Mouse (Mus musculus) embryo, embryonic 9.5 days (tissue): ENCODE data around the gene Pck1.

ENCODE experiments used
- DNase-seq: peaks from one replicate; pipeline ENCODE4 v3.0.0-alpha.2; 2017; ENCODE audit errors: extremely low spot score

Pck1 gene

DNA sequence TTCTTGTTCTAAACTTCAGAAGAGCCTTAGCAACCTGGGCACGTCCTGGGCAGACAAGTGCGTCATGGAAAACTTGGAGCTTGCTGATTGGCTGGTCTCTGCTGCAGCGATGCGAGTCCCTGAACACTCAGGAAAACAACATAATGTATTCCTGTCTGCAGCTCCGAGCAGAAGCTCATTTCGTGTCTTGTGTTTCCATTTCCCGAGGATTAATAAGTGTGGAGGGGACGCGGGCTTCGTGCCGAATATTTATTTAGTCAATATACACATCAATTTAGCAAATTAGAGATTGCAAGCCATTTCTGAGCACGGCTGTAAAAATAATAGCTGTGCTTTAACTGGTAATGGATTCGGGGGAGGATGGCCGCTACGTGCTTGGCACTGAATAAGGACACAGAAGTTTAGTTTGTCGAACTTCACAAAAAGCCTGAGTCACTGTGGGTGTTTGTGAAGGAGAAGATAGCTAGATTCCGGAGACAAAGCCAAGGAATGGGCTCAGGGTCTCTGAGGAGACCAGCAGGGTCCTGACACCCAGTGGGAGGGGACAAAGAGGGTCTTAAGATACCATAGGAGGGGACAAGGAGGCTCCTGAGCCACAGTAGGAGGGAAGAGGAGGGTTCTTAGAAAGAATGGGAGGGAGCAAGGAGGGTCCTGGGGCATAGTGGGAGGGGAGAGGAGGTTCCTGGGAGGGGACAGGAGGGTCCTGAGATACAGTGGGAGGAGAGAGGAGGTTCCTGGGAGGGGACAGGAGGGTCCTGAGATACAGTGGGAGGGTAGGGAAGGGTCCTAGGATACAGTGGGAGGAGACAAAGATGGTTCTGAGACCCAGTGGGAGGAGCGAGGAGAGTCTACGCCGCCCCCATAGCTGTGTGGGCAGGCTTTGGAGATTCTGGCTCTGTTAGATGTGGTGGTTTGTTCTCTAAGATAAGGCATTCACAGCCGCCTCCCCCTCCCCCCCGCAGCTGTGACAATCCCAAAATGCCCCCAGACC lies 21.0 kb downstream of the Pck1 start:
- peak; percentile 77 for DNase-seq

- DNase-seq: no peak
Observed at GRCm38 (mm10) chr2:173174569-173174968, 21.7 kb downstream of the Pck1 start.

- DNase-seq: no peak
Observed at GRCm38 (mm10) chr2:173175703-173176102, 22.9 kb downstream of the Pck1 start.

DNA sequence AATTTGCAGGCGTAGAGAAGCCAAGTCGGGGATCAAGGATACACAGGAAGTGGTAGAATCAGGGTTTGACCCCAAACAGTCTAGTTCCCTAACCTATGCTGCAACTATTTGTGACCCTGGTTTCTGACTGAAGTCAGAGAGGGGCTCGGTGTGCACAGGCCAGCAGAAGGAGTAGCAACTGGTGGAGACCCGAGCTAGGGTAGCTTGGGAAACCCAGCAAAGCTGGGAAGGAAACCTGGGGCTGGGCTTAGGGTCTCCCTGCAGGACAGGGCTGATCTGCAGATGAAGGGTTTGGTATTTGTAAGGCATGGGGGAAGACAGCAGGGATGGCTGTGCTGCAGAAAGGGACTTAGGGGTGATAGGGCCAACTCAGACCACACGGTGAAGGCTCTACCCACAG lies 24.6 kb downstream of the Pck1 start:
- no peak for DNase-seq

GRCm38 (mm10) chr2:173177951-173178350 lies 25.1 kb downstream of the Pck1 start:
- DNase-seq: no peak

DNA sequence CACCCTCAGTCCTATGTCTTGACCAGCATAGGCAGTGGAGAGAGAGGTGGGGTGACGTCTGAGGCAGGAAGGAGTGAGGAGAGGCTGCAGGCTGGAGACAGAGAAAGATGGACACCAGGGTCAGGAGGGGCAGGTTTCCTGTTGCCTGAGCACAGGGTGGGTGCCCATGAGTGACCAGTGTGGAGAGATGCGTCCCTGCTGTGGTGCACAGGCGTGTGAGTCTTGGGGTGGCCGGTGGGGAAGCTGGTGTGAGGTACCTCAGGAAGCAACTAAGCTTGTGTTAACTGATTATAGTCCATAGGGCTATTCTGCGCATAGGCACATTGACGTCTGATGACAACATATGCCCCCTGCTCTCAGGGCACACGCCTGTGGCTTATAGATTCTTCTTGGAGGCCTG lies 26.2 kb downstream of the Pck1 start:
- no peak for DNase-seq

DNA sequence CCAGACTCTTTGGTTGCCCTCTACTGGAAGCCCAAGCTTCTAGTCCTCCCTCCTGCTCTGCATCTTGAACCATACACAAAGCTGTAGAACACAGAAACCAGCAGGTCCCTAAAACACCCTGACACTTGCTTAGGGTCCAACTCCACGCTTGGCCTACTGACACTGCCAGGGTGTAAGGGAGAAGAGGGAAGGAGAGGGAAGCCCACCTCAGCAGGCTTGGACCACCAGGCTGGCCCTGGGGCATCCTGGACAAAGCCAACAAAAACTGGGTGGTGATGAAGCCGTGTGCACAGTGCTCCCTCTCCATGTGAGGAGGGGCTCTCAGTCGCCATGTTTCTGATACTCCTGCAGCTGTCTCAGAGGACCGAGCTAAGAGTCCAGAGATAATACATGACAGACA lies 27.2 kb downstream of the Pck1 start:
- DNase-seq: no peak

- no peak for DNase-seq
Observed at GRCm38 (mm10) chr2:173180721-173181388, 28.0 kb downstream of the Pck1 start.

- no peak for DNase-seq
Observed at GRCm38 (mm10) chr2:173181486-173181885, 28.6 kb downstream of the Pck1 start.

- DNase-seq: no peak
Observed at GRCm38 (mm10) chr2:173181901-173182300, 29.1 kb downstream of the Pck1 start.

DNA sequence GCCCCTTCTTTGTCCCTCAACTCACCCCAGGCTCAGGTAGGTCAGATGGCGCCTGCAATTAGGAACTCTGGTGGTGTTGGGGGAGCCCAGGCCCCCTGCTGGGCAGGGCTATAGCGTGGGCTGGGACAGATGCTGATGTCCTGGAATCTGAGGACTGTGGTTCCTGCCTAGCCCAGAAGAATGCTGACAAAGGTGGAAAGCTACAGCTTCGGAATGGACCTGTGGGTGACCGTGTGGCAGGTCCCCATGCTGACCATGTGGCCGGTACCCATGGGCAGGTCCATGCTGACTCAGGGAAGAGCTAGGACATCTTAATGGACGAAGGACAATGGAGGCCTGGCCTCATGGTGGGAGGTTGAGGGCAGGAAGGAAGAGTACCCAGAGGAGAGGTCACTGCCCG lies 29.9 kb downstream of the Pck1 start:
- no peak for DNase-seq

DNA sequence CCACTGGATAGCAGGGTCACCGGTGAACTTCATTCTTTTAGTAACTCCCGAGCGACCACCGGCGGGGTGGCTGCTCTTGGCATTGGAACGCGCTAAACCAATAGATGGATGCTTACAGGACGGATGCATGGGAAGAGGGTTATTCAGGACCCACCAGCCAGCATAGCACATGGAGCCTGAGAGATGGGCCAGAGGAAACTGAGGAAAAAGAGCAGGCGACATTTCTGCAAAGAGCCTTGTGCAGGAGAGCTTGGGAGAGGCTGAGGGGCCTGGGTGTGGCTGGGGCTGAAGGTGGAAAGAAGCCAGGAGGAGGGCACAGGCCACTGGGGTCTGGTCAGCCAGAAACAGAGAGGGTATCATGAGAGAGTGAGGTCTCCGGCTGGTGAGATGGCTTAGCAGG lies 30.5 kb downstream of the Pck1 start:
- DNase-seq: no peak

DNA sequence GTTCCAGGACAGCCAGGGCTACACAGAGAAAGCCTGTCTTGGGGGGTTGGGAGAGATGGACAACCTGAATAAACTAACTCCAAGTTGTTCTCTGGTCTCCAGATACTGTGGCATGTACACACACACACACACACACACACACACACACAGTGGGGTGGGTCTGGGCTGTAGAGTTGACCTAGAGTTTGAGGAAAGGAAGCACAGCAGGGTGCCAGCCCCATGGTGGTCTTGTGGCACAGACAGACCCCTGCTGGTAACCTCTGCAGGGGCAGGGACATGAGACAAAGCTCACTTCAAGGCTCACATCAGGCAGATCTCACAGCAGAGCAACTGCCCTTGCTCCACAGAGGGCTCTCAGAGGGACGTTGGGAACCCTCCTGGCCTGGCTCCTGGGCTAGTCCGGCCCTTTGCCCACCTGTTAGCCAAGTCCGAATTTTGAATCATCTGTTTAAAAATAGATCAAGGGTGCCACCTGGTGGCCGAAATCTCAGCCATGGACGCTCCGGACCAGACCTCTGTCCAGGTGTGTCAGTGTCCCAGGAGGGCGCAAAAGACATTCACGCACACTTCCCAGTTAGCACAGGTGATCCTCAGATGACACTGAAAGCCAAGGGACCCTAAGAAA lies 31.1 kb downstream of the Pck1 start:
- DNase-seq: peak; percentile 74

DNA sequence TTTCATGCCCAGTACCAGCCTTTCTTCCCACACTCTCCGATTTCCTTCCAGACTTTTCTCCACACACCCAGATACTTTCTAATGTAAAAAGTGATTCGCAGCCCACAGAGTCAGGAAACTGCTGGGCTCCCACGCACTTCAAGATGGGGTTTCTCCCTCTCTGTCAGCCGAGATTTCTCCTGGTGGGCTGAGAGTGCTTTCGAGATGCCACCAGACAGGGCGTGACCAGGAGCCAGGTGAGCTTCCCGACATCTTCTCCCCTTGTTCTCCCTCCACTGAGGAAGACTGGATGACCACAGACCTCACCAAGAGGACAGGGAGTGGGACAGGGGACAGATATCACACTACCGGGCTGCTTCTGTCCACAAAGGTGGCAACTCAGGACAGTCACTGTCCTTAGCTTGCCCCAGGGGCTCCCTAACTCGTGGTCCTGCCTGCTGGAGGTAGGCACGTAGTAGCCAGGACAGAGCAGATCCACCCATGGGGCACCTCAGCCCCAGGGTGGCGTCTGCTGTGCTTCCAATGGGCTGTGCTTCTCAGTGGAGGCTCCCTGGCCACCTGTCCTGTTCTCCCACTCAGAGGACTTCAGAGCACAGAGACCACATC lies 31.7 kb downstream of the Pck1 start:
- no peak for DNase-seq

- DNase-seq: no peak
Observed at GRCm38 (mm10) chr2:173185282-173185681, 32.4 kb downstream of the Pck1 start.

DNA sequence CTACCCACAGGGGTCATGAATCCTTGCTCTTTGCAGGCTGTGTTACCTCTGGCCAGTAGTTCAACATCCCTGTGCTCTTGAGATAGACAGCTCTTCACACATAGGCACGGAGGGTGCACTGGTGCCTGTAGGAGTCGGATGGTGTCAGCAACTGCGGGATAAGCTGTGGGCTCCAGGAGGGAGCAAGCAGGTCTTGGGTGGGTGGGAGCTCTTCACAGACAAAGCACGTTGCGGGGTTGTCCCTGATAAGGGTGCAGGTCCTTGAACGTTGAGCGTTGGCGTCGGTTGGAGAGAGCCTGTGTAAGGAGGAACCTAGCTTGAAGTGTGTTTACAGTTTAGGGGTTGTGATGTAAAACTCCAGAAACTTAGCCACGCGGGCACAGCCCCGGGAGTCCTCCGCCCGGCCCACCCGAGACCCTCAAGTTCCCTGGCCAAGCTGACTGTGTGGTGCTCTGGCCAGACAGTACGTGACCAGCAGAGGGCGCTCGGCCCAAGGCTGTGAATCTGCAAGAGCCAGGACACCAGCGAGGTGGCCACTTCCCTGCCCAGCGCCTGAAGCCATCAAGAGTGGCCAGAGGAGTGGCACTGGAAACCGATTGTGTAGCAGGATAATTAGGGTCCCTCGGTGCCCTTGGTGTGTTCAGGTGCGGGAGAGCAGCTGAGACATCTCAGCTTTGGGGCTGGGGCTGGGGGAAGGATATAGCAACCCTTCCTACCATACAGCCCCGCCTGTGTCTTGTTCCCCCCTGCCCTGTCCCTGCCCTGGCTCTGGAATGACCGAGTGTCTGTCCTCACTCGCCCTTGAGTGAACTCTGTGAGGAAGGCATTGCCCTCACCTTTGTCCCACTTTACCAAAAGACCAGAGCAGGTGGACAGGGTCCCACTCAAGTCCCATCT lies 33.4 kb downstream of the Pck1 start:
- peak; percentile 84 for DNase-seq

DNA sequence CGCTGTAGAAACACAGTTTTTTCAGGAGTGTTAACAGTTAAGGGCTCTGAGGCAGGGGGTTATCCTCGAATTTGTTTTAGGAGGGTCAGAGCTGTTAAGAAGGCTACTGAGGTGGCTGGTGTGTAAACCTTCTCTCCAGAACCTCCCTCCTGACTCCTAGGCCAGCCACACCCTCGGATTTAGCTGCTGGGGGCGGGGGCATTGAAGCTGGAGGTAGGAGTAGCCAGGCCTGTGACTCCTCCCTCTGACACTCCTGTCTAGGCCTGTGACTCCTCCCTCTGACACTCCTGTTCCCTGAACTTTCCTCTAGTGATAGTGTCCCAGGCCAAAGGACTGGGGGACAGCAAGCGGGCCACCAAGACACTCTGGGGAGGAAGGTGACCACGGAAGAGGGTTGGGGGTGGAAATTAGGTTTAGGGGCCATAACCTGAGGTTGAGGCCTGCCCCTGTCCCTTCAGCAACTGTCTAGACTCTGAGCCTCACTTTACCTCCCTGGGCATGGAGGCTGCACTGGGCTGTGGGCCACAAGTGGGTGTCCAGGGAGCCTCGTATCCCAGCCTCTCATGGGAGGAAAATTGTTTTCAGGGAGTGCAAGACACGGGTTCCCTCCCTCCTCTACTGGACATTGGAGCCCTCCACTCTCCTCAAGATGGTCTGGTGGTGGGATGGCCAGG lies 34.5 kb downstream of the Pck1 start:
- DNase-seq: no peak

- no peak for DNase-seq
Observed at GRCm38 (mm10) chr2:173194796-173195195, 41.9 kb downstream of the Pck1 start.

DNA sequence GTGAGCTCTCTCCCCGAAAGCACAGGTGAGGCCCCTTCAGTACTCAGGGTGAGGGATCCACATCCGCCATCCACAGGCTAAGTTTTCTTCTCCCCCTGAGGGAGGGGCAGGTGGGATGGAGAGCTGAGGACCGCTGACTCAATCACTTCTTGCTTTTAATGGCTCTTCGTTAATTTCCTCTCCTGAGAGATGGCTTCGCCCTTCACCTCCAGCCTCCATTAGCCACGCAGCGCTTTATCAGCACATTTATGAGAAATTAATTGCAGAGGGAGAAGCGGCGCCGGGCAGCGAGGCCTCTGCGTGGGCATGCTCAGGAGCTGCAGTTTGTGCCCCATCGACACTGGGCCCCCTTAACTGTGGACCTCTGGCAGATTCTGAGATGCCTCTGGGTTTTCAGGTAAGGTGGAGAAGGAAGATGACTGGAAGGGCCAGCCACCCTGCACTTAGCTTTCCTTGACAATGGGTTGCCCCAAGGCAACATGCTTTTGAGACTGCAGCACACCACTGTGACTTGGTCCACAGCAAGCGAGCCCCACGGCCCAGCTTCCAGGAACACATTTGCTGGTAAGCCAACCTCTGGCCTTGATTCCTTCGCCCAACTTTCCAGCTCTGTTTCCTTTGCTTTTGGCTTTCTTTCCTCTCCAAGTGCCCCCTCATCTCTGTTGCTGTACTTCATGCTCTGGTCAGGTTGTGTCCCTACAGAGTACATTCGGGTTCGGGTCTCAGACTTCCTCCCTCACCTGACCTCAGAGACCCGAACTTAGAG lies 50.3 kb downstream of the Pck1 start:
- DNase-seq: no peak

- no peak for DNase-seq
Observed at GRCm38 (mm10) chr2:173203726-173204125, 50.9 kb downstream of the Pck1 start.
